ENCODE assay signal across 8 mouse cellular contexts in genomic region chrX:101504636-101505035, GRCm38 (mm10). TPM values are rescaled to one million over a fixed set of nuclear protein-coding genes. Genes with fewer than 3 reads are reported as not detected.
A peak's percentile ranks its signal among the peaks of the same experiment; 100 is the strongest.
DNase-seq lines count a peak whose midpoint lies in the region; ATAC-seq and TF ChIP-seq lines count a peak whose summit lies in the region.

No protein-coding gene starts in this region.

- no peaks in the 10 kb centered on the region for H3K9me3 ChIP-seq in forebrain, embryonic 11.5 days (ENCODE audit: control insufficient read depth, low read length)
- no peaks in the 10 kb centered on the region for H3K9me3 ChIP-seq in forebrain, embryonic 15.5 days
- no peaks in the 10 kb centered on the region for H3K9me3 ChIP-seq in midbrain, postnatal 0 days (ENCODE audit: low read length)
- no peaks in the 10 kb centered on the region for H3K9me3 ChIP-seq in midbrain, embryonic 11.5 days (ENCODE audit: control insufficient read depth, low read length)
- H3K9me3 ChIP-seq in embryonic facial prominence, embryonic 11.5 days (replicated peaks; ENCODE audit: control insufficient read depth, low read length): no peaks in the 10 kb centered on the region
- H3K9me3 ChIP-seq in heart, embryonic 11.5 days (replicated peaks; ENCODE audit: control insufficient read depth, low read length): no peaks in the 10 kb centered on the region

- H3K27ac ChIP-seq in forebrain, embryonic 11.5 days (ENCODE audit: low read depth, low read length): no peak overlapping the region
- no peak overlapping the region for H3K27ac ChIP-seq in forebrain, embryonic 15.5 days (replicated peaks)
- no peak overlapping the region for H3K27ac ChIP-seq in midbrain, postnatal 0 days (ENCODE audit: low read depth, low read length)
- H3K27ac ChIP-seq in midbrain, embryonic 11.5 days (ENCODE audit: low read depth, low read length): no peak overlapping the region
- H3K27ac ChIP-seq in embryonic facial prominence, embryonic 11.5 days (replicated peaks; ENCODE audit: low read depth, low read length): no peak overlapping the region
- H3K27ac ChIP-seq in heart, embryonic 11.5 days (ENCODE audit: low read depth, low read length): no peak overlapping the region

- no peaks in the 10 kb centered on the region for H3K27me3 ChIP-seq in forebrain, embryonic 11.5 days (ENCODE audit: control insufficient read depth, insufficient read depth, low read length)
- no peaks in the 10 kb centered on the region for H3K27me3 ChIP-seq in forebrain, embryonic 15.5 days
- no peaks in the 10 kb centered on the region for H3K27me3 ChIP-seq in midbrain, postnatal 0 days (ENCODE audit: insufficient read depth, low read length)
- no peaks in the 10 kb centered on the region for H3K27me3 ChIP-seq in midbrain, embryonic 11.5 days (ENCODE audit: control insufficient read depth, insufficient read depth, low read length)
- no peaks in the 10 kb centered on the region for H3K27me3 ChIP-seq in embryonic facial prominence, embryonic 11.5 days (ENCODE audit: control insufficient read depth, insufficient read depth, low read length)
- H3K27me3 ChIP-seq in heart, embryonic 11.5 days (ENCODE audit: control insufficient read depth, insufficient read depth, low read length): no peaks in the 10 kb centered on the region

- no peak overlapping the region for H3K4me2 ChIP-seq in forebrain, embryonic 11.5 days (ENCODE audit: low read depth, low read length, severe bottlenecking)
- H3K4me2 ChIP-seq in forebrain, embryonic 15.5 days (replicated peaks): no peak overlapping the region
- no peak overlapping the region for H3K4me2 ChIP-seq in midbrain, postnatal 0 days (ENCODE audit: low read depth, low read length, poor library complexity, severe bottlenecking)
- H3K4me2 ChIP-seq in midbrain, embryonic 11.5 days: no peak overlapping the region
- H3K4me2 ChIP-seq in embryonic facial prominence, embryonic 11.5 days (ENCODE audit: low read depth, low read length): no peak overlapping the region
- no peak overlapping the region for H3K4me2 ChIP-seq in heart, embryonic 11.5 days

- 19% methylated on average over 3 of the region's 3 CpGs for WGBS in forebrain, embryonic 11.5 days
- 20% methylated on average over 3 of the region's 3 CpGs for WGBS in forebrain, embryonic 15.5 days
- 19% methylated on average over 3 of the region's 3 CpGs for WGBS in midbrain, postnatal 0 days
- whole genome bisulfite sequencing in midbrain, embryonic 11.5 days: 19% methylated on average over 3 of the region's 3 CpGs
- WGBS in embryonic facial prominence, embryonic 11.5 days: 12% methylated on average over 3 of the region's 3 CpGs
- WGBS in heart, embryonic 11.5 days (ENCODE audit: insufficient replicate concordance): 12% methylated on average over 3 of the region's 3 CpGs

- ATAC-seq in forebrain, embryonic 11.5 days (replicated peaks; ENCODE audit: low FRiP score): no peak
- no peak for ATAC-seq in forebrain, embryonic 15.5 days (replicated peaks)
- no peak for ATAC-seq in midbrain, postnatal 0 days (ENCODE audit: low FRiP score)
- no peak for ATAC-seq in midbrain, embryonic 11.5 days (ENCODE audit: low FRiP score)
- ATAC-seq in embryonic facial prominence, embryonic 11.5 days (replicated peaks; ENCODE audit: insufficient number of reproducible peaks, low FRiP score, low TSS enrichment, low read depth): no peak
- ATAC-seq in heart, embryonic 11.5 days (replicated peaks; ENCODE audit: insufficient number of reproducible peaks, low FRiP score, low TSS enrichment): no peak

- peak; percentile 61 for DNase-seq in forebrain, embryonic 11.5 days (ENCODE audit: low spot score)
- DNase-seq in midbrain, postnatal 0 days (ENCODE audit: low spot score): peak; percentile 19
- DNase-seq in midbrain, embryonic 11.5 days (ENCODE audit: low spot score, missing footprints): no peak
- peak; percentile 47 for DNase-seq in embryonic facial prominence, embryonic 11.5 days (ENCODE audit: low spot score)
- peak; percentile 16 to 69 for DNase-seq in spleen, postnatal 10 days (ENCODE audit: low spot score in 2 of 2)
- no peak for DNase-seq in cerebellum, adult 9-11 months

- H3K4me3 ChIP-seq in forebrain, embryonic 11.5 days (ENCODE audit: low read depth, low read length): no peak overlapping the region
- no peak overlapping the region for H3K4me3 ChIP-seq in forebrain, embryonic 15.5 days
- no peak overlapping the region for H3K4me3 ChIP-seq in midbrain, postnatal 0 days (ENCODE audit: low read depth, low read length)
- no peak overlapping the region for H3K4me3 ChIP-seq in midbrain, embryonic 11.5 days (ENCODE audit: low read depth, low read length)
- no peak overlapping the region for H3K4me3 ChIP-seq in embryonic facial prominence, embryonic 11.5 days (ENCODE audit: low read depth, low read length)
- H3K4me3 ChIP-seq in heart, embryonic 11.5 days (ENCODE audit: low read depth, low read length): no peak overlapping the region

- no peak overlapping the region for H3K9ac ChIP-seq in forebrain, embryonic 11.5 days (ENCODE audit: low read length)
- no peak overlapping the region for H3K9ac ChIP-seq in forebrain, embryonic 15.5 days (replicated peaks)
- no peak overlapping the region for H3K9ac ChIP-seq in midbrain, postnatal 0 days (replicated peaks; ENCODE audit: low read length, poor library complexity, severe bottlenecking)
- H3K9ac ChIP-seq in midbrain, embryonic 11.5 days (ENCODE audit: low read length): no peak overlapping the region
- H3K9ac ChIP-seq in embryonic facial prominence, embryonic 11.5 days (replicated peaks; ENCODE audit: low read length): no peak overlapping the region
- no peak overlapping the region for H3K9ac ChIP-seq in heart, embryonic 11.5 days (ENCODE audit: low read depth, low read length)

- no peaks in the 10 kb centered on the region for H3K36me3 ChIP-seq in forebrain, embryonic 11.5 days (ENCODE audit: control insufficient read depth, insufficient read depth, low read length)
- H3K36me3 ChIP-seq in forebrain, embryonic 15.5 days: no peaks in the 10 kb centered on the region
- H3K36me3 ChIP-seq in midbrain, postnatal 0 days (ENCODE audit: insufficient read depth, low read length): no peaks in the 10 kb centered on the region
- no peaks in the 10 kb centered on the region for H3K36me3 ChIP-seq in midbrain, embryonic 11.5 days (ENCODE audit: control insufficient read depth, insufficient read depth, low read length)
- no peaks in the 10 kb centered on the region for H3K36me3 ChIP-seq in embryonic facial prominence, embryonic 11.5 days (replicated peaks; ENCODE audit: control insufficient read depth, insufficient read depth, low read depth, low read length)
- H3K36me3 ChIP-seq in heart, embryonic 11.5 days (ENCODE audit: control insufficient read depth, insufficient read depth, low read length): no peaks in the 10 kb centered on the region

- H3K4me1 ChIP-seq in forebrain, embryonic 11.5 days (replicated peaks; ENCODE audit: control insufficient read depth, insufficient read depth, low read length): no peaks in the 10 kb centered on the region
- H3K4me1 ChIP-seq in forebrain, embryonic 15.5 days: no peaks in the 10 kb centered on the region
- H3K4me1 ChIP-seq in midbrain, postnatal 0 days (ENCODE audit: insufficient read depth, low read length): no peaks in the 10 kb centered on the region
- no peaks in the 10 kb centered on the region for H3K4me1 ChIP-seq in midbrain, embryonic 11.5 days (ENCODE audit: control insufficient read depth, insufficient read depth, low read length)
- no peaks in the 10 kb centered on the region for H3K4me1 ChIP-seq in embryonic facial prominence, embryonic 11.5 days (ENCODE audit: control insufficient read depth, insufficient read depth, low read length)
- no peaks in the 10 kb centered on the region for H3K4me1 ChIP-seq in heart, embryonic 11.5 days (ENCODE audit: control insufficient read depth, insufficient read depth, low read length)

- TF ChIP-seq CTCF in midbrain, postnatal 0 days (IDR thresholded peaks at IDR 0.05): peak; percentile 53

RNA-seq across cellular contexts. Expression of gene Taf1, which starts 27.9 kb away (rescaled TPM):
- polyA plus RNA-seq in forebrain, embryonic 11.5 days (2014; fragmentation: Nextera tagmentation; extraction: Ambion mirVana): 28.3 and 30.2 TPM in 2 replicates
- polyA plus RNA-seq in forebrain, embryonic 15.5 days (2015; fragmentation: Nextera tagmentation; extraction: Ambion mirVana): 17.4 and 19.4 TPM in 2 replicates
- total RNA-seq in midbrain, postnatal 0 days (2014; rRNA removed): 25.6 and 36.9 TPM in 2 replicates
- 9.9 and 13.4 TPM in 2 replicates for polyA plus RNA-seq in midbrain, postnatal 0 days (2015; fragmentation: Nextera tagmentation; extraction: Ambion mirVana)
- 20.5 and 25.7 TPM in 2 replicates for polyA plus RNA-seq in midbrain, embryonic 11.5 days (2014; fragmentation: Nextera tagmentation; extraction: Ambion mirVana)
- 20.4 and 21.8 TPM in 2 replicates for polyA plus RNA-seq in embryonic facial prominence, embryonic 11.5 days (2014; fragmentation: Nextera tagmentation; extraction: Ambion mirVana)
- polyA plus RNA-seq in heart, embryonic 11.5 days (2014; fragmentation: Nextera tagmentation; extraction: Ambion mirVana): 10.4 and 11.7 TPM in 2 replicates

RNA-seq across cellular contexts. Expression of gene Itgb1bp2, which starts 55.7 kb away (rescaled TPM):
- 3.0 and 3.5 TPM in 2 replicates for polyA plus RNA-seq in forebrain, embryonic 11.5 days (2014; fragmentation: Nextera tagmentation; extraction: Ambion mirVana)
- polyA plus RNA-seq in forebrain, embryonic 15.5 days (2015; fragmentation: Nextera tagmentation; extraction: Ambion mirVana): 1.8 and 2.6 TPM in 2 replicates
- total RNA-seq in midbrain, postnatal 0 days (2014; rRNA removed): 2.6 and 2.7 TPM in 2 replicates
- 0.88 and 1.4 TPM in 2 replicates for polyA plus RNA-seq in midbrain, postnatal 0 days (2015; fragmentation: Nextera tagmentation; extraction: Ambion mirVana)
- 1.1 and 1.9 TPM in 2 replicates for polyA plus RNA-seq in midbrain, embryonic 11.5 days (2014; fragmentation: Nextera tagmentation; extraction: Ambion mirVana)
- polyA plus RNA-seq in embryonic facial prominence, embryonic 11.5 days (2014; fragmentation: Nextera tagmentation; extraction: Ambion mirVana): 1.3 and 2.5 TPM in 2 replicates
- 77.6 and 82.9 TPM in 2 replicates for polyA plus RNA-seq in heart, embryonic 11.5 days (2014; fragmentation: Nextera tagmentation; extraction: Ambion mirVana)

Comparison
In these comparisons a context has a peak if more than half of its experiments do, and no peak if none do; other contexts are left out.
1. DNase-seq: peak in forebrain, embryonic 11.5 days (single experiment), midbrain, postnatal 0 days (single experiment), embryonic facial prominence, embryonic 11.5 days (single experiment) and spleen, postnatal 10 days (2 of 2); none in midbrain, embryonic 11.5 days (single experiment) and cerebellum, adult 9-11 months (single experiment).
2. RNA of gene Itgb1bp2, which starts 55.7 kb away (polyA plus RNA-seq): 77.6 to 82.9 TPM in heart, embryonic 11.5 days; 3.0 to 3.5 TPM in forebrain, embryonic 11.5 days, 1.3 to 2.5 TPM in embryonic facial prominence, embryonic 11.5 days, 1.1 to 1.9 TPM in midbrain, embryonic 11.5 days, 1.8 to 2.6 TPM in forebrain, embryonic 15.5 days and 0.88 to 1.4 TPM in midbrain, postnatal 0 days; every median in the first group is over 10 times any median in the second.